Mouse (Mus musculus) urinary bladder, adult 2 months (tissue): Measurements from ENCODE around the gene Gpalpp1. TPM values are rescaled to one million over a fixed set of nuclear protein-coding genes. Genes with fewer than 3 reads are reported as not detected.

Experiments
- DNase-seq: peaks from one replicate; pipeline ENCODE4 v3.0.0; 2022; ENCODE audit warnings: low spot score
- polyA plus RNA-seq: library from polyadenylated mRNA; depleted of rRNA; stranded (reverse); fragments of >200 nt; gene quantifications from 2 replicates; pipeline ENCODE4 v1.2.3, GENCODE M21; 2012; rRNA removed

The Gpalpp1 gene
- 11.6 and 12.6 TPM in 2 replicates for polyA plus RNA-seq

DNA sequence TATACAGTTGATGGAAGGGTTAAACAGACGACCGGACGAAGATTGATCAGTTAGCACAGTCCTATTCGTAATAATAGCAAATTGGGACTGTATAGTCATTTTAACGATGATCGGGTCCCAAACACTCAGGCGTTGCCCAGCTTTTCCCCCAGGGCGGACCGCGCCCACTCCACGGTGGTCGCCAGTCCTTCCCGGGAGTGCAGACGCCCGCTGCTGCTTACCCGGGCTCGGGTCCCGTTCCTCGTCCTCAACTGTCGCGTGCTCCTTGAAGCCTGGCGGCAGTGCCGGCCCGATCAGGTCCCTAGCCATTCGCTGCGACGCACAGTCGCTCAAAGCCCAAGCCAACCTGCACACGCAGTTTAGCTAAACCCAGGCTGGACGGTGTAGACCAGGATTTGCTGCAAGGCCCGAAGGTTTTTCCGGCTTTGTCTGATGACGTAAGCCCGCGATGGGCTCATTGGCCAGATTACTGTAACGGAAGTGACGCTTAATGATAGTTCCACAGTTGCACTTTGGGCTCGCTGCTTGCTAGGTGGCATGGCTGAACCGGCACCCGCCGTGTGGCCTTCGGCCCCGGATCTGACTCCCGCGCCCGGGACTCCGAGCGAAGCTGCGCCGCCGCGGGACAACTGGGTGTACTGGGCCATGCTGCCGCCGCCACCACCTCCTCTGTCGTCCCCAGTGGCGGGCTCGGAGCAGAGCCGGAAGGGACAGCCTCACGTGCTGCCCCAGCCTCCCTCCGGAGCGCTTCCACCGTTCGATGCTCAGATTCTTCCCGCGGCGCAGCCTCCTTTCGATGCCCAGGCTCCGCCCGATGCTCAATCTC lies at the start of gene Gpalpp1, which contains the start of gene Nufip1:
Gene Gpalpp1, minus strand, starts transcription at position 365 of the 826 bp plus-strand sequence.
Gene Nufip1, plus strand, starts transcription at position 496 of the 826 bp plus-strand sequence.
- DNase-seq: peak; percentile 68

DNA sequence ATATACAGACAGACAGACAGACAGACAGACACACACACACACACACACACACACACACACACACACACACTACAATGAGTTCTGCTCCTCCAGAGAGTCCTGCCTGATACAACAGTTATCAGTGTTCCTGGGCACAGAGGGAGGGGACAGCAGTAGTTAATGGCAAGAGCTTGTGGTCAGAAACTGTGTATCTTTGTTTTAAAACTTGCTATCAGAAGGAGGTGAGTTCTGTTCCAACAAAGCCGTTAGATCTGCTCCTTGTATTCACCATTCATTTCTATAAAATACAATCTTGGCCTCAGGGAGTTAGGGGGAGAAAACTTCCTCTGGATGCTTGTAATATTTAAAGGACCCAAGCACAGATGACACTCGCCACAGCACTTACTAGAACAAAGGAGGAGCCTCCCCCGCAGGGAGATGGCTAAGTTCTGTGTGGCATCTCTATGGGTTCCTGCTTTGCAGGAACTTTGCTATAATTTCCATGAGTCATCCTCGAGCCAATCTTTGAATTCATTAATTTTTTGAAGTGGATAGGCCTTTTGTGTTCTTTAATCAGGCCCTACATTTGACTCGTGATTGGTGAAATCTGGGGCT lies 47.7 kb upstream of the Gpalpp1 start:
- DNase-seq: no peak

DNA sequence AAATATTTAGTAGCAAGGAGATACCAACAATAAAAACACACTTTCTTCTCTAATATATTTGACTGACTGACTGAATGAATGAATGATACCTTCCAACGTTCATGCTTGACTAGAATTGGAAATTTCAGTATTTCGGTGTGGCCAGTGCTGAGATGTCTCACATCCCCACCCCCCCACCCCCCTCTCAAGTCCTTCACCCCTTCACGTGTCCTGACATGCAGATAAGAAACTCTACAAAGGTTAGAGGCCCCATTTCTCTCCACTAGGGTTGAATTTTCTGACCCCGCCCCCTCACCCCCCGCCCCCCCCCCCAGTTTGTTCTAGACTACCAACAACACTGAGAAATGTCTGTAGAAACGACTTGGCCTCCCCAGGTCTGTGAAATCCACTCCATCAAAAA lies 43.3 kb upstream of the Gpalpp1 start:
- no peak for DNase-seq

DNA sequence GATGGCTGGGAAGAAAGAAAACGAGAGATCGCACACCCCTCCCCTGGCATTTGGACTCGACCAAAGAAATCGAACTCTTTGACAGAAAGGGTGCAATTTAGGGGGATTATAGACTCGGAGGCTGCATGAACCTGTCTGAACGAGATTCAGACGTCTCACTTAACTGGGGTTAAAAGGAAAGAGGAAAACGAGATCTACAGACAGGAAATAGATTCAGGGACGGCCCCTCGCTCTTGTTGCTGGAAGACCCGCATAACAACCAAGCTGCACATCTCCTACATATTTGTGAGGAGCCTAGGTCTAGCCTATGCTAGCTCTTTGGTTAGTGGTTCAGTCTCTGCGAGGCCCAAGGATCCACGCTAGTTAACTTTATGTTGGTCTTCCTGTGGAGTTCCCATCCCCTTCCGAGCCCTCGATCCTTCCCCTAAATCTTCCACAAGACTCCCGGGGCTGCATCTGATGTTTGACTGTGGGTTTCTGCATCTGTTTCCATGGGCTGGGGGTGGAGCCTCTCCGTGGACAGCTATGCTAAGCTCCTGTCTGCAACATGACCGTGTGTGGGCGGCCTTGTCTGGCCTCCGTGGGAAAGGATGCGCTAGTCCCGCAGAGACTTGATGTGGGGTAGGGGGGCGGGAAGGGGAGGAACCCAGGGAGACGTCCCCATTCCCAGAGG lies 42.6 kb upstream of the Gpalpp1 start:
- no peak for DNase-seq

DNA sequence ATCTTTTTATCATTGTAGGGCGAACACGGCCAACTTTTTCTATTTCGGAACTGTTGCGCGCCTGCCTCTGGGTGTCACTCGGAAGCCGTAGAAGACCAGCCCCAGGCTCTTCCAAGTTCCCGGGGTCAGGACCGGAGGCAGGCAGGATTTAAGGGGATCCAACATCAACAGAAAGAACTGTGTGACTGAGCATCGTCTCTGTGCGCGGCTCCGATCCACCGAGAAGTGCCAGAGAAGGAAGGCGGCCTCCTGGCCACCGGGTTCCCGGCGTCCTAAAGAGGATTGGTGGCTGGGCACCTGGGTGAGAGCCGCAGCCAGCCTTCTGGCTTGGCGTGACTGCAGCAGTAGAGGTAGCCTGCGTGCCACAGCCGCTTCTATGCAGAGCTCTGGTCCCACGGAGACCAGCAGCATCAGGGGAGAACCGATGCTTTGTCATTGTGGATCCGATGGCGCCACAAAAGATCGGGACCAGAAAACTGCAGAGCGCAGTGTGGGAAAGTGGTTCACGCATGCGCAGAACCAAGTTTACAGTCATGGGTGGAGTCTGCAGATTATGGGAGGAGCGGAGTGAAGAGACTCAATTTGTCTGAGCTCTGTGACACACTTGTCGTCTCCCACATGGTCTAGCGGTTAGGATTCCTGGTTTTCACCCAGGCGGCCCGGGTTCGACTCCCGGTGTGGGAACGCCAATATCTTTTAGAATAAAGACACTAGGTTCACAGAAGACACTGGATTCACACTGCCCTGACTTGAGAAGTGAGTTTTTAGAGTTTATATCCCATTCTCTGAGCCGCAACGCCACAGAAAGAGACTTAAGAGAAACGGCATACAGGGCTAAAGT lies 41.8 kb upstream of the Gpalpp1 start:
- DNase-seq: peak; percentile 93

DNA sequence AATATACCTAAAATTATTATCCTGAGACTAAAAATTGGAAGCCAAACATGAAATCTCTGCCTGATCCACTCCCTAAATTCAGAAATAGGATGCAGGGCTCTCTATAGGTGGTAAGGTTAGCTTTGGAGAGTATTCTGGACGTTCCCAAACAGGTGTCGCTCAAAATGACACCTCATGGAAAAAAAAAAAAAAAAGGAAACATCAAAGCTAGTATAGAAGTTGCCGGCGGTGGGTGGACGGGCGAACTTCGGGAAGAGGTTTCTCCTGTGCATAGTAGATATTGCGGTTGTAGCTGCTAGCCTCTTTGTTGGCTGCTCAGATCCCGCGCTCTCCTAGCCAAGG lies 41.2 kb upstream of the Gpalpp1 start:
- DNase-seq: no peak

DNA sequence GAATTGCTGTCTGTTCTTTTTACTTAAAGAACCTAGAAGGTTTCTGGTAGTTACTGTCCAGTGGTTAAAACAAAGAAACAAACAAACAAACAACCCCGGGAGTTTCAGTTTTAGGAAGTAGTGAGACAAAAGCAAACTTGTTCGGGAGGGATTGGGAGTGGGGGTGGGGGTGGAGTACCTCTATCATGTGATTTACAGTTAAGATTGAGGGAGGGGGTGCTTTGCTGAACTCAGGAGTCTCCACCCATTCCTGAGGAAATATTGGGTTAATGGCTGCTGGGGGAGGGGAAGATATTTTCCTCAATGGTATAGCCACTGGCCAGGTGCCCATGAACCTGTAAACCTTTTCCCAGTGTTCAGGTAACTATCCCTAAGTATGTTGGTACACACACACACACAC lies 40.5 kb upstream of the Gpalpp1 start:
- no peak for DNase-seq

DNA sequence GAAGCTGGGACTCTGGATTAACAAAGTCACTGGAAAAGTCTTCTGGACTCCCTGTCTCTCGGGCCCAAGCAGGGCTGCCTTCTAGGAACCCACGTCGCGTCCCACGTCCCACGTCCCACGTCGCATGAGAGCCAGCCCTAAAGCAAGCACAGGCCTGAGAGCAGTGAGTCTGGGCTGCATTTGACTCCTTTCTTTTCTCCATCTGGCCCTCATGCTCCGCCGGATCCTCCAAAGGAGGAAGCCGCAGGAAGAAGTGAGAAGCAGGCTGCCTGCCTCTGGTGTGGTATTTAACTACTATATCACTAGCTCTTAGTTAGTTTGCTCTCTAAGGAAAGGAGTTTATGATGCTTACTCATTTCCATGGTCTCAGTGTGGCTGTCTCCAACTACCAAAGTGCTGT lies 39.9 kb upstream of the Gpalpp1 start:
- DNase-seq: no peak

DNA sequence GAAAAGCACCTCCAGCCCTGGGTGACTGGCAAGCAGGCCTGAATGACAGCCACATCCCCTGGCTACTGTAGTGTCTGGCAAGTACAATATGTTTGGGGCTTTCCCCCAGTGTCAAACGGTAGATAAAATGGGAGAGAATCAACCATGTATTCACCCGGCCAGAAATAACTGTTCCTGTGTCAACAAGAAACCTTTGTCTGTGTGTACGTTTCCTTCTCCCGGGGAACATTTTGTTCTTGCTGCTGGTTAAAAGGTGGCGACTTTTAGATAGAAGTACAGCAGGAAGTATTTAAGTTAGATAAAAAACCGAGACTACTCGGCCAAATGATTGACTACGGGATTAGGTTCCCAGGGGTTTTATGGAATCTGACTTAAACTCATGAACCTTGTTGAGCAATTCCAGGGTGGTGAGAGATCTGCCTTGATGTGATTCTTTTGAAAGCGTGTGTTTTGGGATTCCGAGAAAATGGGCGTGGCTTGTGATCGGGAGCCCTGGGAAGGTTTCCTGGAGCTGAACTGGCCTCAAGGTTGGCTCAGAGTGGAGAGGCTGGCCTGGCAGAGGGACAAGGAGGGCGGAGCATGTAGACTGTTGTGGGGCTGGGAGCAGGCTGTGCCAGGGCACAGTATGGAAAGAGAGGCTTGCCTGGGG lies 39.1 kb upstream of the Gpalpp1 start:
- DNase-seq: peak; percentile 35

DNA sequence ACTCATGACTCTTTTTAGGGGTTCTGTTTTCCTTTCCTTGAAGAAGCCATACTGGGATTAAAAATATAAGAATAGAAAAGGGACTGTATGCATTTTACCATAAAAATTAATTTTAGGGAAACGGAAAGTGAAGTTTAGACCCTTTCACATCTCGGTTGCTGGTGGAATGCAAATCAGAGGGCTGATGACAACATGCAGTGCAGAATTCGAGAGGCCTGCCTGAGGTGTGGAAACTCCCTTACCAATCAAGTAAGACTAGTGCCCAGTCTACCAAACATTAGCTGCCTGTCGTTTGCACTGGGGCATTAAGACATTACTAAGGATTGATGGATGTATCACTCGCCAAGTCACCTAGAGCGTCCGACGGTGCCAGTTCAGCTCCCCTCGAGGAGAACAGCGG lies 37.7 kb upstream of the Gpalpp1 start:
- DNase-seq: no peak

DNA sequence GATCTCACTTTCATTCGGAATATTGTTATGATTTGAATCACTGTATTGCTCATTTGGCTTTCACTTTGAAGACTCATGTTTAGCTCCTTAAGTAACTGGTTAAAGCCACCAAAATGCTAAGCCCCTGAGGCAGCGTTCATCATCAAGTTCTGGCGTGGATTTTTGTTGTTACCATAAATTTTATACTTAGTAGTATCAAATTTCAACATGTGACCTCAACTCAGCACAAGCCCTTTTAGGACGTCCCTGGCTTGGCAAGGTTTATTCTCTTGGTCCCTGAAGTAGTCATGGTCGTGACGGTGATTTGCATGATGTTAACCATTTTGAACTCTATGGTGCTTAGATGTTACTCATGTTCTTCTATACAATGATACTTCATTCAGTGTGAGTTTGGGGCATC lies 36.5 kb upstream of the Gpalpp1 start:
- DNase-seq: no peak

DNA sequence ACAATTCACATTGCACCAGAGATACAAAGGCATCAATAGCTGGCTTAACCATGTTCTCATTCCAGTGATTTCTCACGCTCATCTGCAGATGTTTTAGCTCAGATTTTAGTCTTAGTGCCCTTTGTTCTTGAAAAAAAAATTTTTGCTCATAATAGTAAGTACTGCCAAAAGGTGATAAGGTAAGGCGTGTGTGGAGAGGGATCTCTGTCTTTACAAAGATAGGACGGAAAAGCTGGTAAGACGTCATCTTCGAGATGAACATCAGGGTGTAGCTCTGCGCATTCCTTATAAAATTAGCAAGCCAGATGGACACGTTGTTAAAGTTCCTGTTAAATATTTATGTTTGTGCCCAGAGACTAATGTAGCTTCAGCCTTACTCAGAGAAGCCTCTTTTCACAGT lies 35.3 kb upstream of the Gpalpp1 start:
- DNase-seq: no peak

DNA sequence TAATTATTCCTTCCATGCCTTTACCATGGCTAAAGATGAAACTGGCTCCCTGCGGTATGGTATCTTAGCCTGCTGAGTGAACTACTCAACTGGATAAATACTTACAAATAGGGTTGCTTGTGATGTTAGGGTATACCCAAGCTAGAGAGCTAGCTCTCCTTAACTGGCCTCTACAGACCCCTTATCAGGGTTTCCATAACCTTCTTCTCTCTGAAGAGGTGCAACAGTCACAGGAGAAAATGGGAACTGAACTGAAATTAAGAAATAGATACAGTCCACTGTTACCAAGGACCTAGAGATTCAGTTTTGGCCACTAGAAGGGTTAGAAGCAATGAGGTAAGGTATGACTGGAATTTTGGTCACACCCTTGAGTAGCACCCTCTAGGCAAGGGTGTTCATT lies 34.7 kb upstream of the Gpalpp1 start:
- no peak for DNase-seq

DNA sequence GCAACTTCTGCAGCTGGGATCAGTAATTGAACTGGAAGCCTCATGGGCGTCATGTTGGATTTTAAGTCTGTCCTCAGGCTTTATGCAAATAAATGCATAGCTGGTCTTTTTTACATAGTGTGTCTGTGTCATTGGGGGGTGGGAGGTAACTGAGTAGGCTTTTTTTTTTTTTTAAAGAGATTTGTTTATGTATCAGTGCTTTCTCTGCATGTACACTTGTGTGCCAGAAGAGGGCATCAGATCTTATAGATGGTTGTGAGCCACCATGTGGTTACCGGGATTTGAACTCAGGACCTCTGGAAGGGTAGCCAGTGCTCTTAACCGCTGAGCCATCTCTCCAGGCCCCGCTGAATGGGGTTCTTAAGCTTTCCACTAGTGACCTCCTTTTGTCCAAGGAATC lies 24.4 kb upstream of the Gpalpp1 start:
- DNase-seq: no peak

DNA sequence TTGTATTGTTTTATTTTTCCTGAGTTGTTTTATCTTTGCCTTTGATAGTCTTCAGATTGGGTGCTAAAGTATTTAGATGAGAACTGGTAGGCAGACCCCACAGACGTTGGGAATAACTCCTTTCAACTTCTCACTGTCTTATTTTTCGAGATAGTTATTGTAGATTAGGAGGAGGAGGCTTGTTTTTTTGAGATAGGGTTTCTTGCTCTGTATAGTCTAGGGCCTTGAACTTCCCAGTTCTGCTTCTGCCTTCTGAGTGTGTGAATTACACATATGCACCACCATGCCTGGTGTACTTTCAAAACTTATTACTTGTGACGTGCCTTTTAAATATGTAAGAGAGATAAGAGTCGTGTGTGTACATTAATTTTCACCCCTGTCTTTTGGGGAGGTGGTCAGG lies 17.6 kb upstream of the Gpalpp1 start:
- no peak for DNase-seq

DNA sequence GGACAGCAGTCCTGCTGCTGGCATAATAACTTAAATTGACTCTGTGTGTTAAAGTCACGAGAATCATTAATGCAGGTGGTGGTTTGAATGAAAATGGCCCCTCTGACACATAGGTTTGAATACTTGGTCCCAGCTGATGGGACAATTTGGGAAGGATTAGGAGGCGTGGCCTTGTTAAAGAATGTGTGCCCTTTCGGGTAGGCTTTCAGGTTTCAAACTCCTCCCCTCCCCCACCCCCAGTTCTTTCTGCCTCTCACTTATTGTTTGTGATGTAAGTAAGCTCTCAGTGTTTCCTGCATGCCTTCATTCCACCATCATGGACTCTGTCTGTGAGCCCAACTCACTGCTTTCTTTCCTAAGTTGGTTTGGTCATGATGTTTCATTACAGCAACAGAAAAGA lies 16.8 kb upstream of the Gpalpp1 start:
- DNase-seq: no peak

DNA sequence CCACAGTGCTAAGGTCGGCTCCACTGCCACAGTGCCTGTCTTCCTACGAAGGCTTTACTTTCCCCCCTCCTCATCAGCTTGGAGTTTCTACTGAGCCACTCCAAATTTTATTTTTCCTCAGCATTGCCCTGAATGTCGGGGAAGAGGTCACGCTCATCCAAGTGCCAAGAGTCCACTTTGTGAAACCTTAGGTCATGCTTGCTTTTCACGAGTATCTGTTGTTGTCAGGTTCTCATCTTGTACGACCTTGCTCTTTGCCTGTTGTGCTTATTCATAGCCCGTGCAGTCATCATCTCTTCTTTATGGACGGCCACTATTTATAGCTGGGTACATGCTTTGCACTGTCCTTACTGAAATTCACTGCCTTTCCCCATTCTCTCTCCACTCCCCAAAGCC lies 12.1 kb upstream of the Gpalpp1 start:
- DNase-seq: no peak

DNA sequence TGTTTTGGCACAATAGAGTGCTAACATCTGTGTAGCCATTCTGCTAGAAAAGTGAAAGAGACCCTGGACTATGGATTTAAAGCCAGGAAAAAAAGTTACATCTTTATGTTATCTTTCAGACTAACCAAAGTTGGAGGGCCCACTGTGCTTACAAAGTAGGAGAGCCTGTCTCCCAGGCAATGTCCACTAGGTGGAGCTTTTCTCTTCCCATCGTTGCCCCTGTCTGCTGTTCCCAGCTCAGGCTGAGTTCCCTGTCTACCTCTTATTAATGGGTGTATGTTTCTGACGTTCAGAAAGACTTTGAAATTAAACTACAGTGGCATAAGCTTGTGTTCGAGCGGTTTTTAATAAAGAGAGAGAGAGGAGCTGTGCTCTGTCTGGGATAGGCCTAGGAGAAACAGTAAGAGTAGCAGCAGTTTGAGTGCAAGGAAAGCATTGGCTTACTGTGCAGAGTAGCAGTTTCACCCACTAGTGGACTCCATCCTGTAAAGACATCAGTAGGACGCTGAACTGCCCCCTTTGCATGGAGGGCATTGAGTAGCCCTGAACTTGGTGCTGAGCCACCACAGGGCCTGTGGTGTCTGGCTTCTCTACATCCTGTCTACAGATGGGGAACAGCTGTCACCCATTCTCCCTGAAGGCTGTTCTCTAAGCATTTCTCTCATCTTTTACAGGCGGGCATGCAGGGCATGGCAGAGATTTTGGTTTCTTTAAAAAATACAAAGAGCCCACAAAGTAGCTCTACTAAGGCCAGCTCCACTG lies 11.5 kb upstream of the Gpalpp1 start:
- DNase-seq: no peak

DNA sequence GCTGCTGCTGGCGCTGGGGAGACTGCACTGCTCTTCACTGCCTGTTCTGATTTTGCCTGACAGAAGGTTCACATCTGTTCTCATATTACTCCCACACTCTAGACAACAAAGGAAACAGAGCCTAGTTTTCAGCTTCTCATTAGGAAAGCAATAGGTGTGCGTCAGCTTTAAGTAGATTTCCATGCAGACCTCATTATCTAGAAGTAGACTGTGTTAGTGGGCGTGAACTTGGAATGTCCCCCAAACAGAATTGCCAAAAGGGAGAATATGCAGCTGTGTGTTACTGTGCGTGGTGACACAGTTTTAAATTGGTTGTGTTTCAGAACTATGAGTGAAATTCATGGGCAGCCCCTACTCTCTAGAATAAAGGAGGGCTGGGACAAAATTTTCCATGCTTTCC lies 9.9 kb upstream of the Gpalpp1 start:
- no peak for DNase-seq

DNA sequence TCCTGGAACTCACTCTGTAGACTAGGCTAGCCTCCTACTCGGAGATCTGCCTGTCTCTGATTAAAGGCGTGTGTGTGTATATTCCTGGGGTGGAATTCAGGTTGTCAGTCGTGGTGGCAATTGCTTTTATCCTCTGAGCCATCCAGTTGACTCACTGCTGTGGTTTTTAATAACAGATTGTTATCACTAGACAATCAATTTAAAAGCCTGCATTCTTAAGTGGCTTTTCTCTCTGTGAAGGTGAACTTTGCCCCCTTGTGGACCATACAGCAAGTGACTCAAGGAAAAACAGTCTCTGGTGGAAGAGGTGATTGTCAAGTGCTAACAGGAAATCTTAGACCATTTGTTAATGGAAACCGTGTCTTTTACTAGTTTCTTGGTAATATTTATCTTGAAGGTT lies 8.4 kb upstream of the Gpalpp1 start:
- DNase-seq: no peak

DNA sequence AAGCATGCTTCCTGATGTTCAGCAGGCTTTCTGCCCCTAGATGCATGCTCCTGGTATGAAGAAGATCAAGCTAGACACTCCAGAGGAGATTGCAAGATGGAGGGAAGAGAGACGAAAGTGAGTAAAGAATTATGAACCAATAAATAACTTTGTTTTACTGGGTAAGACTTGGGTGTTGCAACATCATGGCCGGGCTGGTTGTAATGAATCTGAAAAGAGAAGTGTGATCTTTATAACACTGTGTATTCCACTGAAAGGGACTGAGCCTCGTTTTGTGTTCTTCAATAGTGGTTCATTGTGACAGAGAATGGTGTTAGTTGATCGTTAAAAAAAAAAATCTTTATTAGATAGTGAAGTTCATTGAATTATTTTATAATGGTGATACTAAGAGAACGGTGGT lies 5.2 kb upstream of the Gpalpp1 start:
- DNase-seq: no peak
